Mouse (Mus musculus) thymus, adult 2 months (tissue): ENCODE measurements at regions not wholly inside any gene's neighbourhood (a gene's known extent, or its start where the extent isn't known, plus 50 kb on each side); places are given as distances from the start of the nearest gene placed in this dataset.
"Not testable (repeated sequence)": the region's sequence is repeated elsewhere in the genome, so short reads cannot be mapped to it uniquely, and the experiment has no call there.

Source experiments
- CTCF ChIP-seq: fragments of 200-500 bp; IDR thresholded peaks from 2 replicates; pipeline ENCODE4 v1.5.1; 2012; ENCODE audit warnings: mild to moderate bottlenecking, control low read depth, low read length, moderate library complexity, borderline replicate concordance; ENCODE audit not compliant: control insufficient read depth, poor library complexity, insufficient read depth; ENCODE audit errors: extremely low read depth
- POLR2A ChIP-seq: fragments of 200-500 bp; IDR thresholded peaks from 2 replicates; pipeline ENCODE4 v1.6.1; 2012; ENCODE audit warnings: mild to moderate bottlenecking, low read length, control low read depth, moderate library complexity; ENCODE audit not compliant: control insufficient read depth, poor library complexity, insufficient read depth; ENCODE audit errors: extremely low read depth

DNA sequence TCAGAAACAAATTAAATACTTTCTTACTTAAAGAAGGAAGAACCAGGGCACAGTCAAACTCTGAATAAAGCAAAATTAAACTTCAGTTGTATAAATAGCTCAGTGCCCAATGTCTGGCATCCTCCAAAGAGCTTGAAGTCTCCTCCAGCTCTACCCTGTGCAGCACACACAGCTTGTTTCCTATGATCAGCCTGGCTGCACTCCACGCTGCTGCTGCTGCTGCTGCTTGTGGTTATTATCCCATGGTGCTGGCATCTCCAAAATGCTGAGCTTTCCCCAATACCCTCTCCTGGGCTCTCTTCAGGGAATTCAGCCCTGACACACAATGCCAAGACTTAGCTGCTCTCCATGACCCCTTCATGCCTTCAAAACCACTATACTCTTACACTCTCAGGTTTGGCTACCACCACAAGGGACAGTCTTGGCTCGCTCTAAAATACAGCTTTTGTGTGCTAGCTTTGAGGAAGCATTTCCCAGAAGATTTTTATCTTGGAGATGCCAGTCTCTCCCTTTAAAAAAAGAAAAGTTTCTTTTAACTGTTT is 121.0 kb downstream of the Rab10 start:
- not testable (repeated sequence) for TF ChIP-seq CTCF, POLR2A
